Mouse (Mus musculus) forebrain, embryonic 15.5 days (tissue): Measurements from ENCODE around the gene Boc. TPM values are rescaled to one million over a fixed set of nuclear protein-coding genes. Genes with fewer than 3 reads are reported as not detected.

Experiments
- ATAC-seq: fragments of 200-750 bp; cut with Nextera tagmentation; replicated peaks from 2 replicates; pipeline ENCODE4 v1.8.0; 2017; ENCODE audit warnings: mild to moderate bottlenecking, moderate TSS enrichment, moderate library complexity
- H3K27ac ChIP-seq: fragments of 300-500 bp; sonication (generic); replicated peaks from 2 replicates; pipeline ENCODE4 v1.5.1; 2015; ENCODE audit warnings: mild to moderate bottlenecking, inconsistent platforms
- H3K27me3 ChIP-seq: fragments of 300-500 bp; sonication (generic); 2 replicates; pipeline ENCODE4 v1.6.1; 2015; ENCODE audit warnings: inconsistent platforms
- H3K36me3 ChIP-seq: fragments of 300-500 bp; sonication (generic); 2 replicates; pipeline ENCODE4 v1.6.1; 2015; ENCODE audit warnings: mild to moderate bottlenecking, inconsistent platforms
- H3K4me1 ChIP-seq: fragments of 300-500 bp; sonication (generic); 2 replicates; pipeline ENCODE4 v1.6.1; 2015; ENCODE audit warnings: inconsistent platforms
- H3K4me2 ChIP-seq: fragments of 300-500 bp; sonication (generic); replicated peaks from 2 replicates; pipeline ENCODE4 v1.6.1; 2015; ENCODE audit warnings: mild to moderate bottlenecking, inconsistent platforms
- H3K4me3 ChIP-seq: fragments of 300-500 bp; sonication (generic); 2 replicates; pipeline ENCODE4 v1.5.1; 2015; ENCODE audit warnings: mild to moderate bottlenecking, inconsistent platforms
- H3K9ac ChIP-seq: fragments of 300-500 bp; sonication (generic); replicated peaks from 2 replicates; pipeline ENCODE4 v1.6.1; 2015; ENCODE audit warnings: mild to moderate bottlenecking, inconsistent platforms
- H3K9me3 ChIP-seq: fragments of 300-500 bp; sonication (generic); 2 replicates; pipeline ENCODE4 v1.6.1; 2016; ENCODE audit warnings: inconsistent platforms
- WGBS: fragments of 180-500 bp; shearing (Covaris S2); methylation state at CpG from one replicate; pipeline ENCODE4 v1.1.7; 2015; ENCODE audit warnings: mixed read lengths; 5-methylcytosine and 5-hydroxymethylcytosine counted together
- polyA plus RNA-seq: library from polyadenylated mRNA; unstranded; fragments of >200 nt; fragmentation: Nextera tagmentation; extraction: Ambion mirVana; gene quantifications from 2 replicates; pipeline ENCODE4 v1.2.1, GENCODE M21; 2015

Boc gene
- polyA plus RNA-seq, 1 experiment from 2014 or later: 15.3 TPM

GRCm38 (mm10) chr16:44538401-44539395 lies 20.0 kb downstream of the Boc start:
- WGBS: 43% methylated on average over 16 of the region's 16 CpGs
- Histone ChIP-seq H3K4me2 (peak overlapping the region; percentile 7; the same call in 1 of the 2 replicates), H3K4me1 (peaks cover 87% of the 10 kb centered on the region)

GRCm38 (mm10) chr16:44534122-44534521 lies 24.6 kb downstream of the Boc start:
- Histone ChIP-seq H3K9me3 (no peaks in the 10 kb centered on the region), H3K27ac (peak overlapping the region; percentile 95; the same call in 1 of the 2 replicates), H3K4me2 (no peak overlapping the region), H3K36me3 (no peaks in the 10 kb centered on the region), H3K4me1 (peaks cover 88% of the 10 kb centered on the region), H3K27me3 (no peaks in the 10 kb centered on the region), H3K9ac (no peak overlapping the region), H3K4me3 (no peak overlapping the region)
- 54% methylated on average over 7 of the region's 7 CpGs for WGBS
- no peak for ATAC-seq

More at GRCm38 (mm10) chr16:44538401-44539395, 20.0 kb downstream of the Boc start:
- no peaks in the 10 kb centered on the region for H3K27me3 ChIP-seq
- H3K27ac ChIP-seq: peak overlapping the region; percentile 68
- peak; percentile 84 for ATAC-seq
- no peaks in the 10 kb centered on the region for H3K36me3 ChIP-seq
- 0 out of 2 replicates have a peak overlapping the region, but pooled peaks have one; percentile 19 for H3K9ac ChIP-seq
- no peaks in the 10 kb centered on the region for H3K9me3 ChIP-seq
- no peak overlapping the region for H3K4me3 ChIP-seq

- Histone ChIP-seq H3K36me3 (no peaks in the 10 kb centered on the region), H3K9me3 (no peaks in the 10 kb centered on the region), H3K4me1 (peaks cover 87% of the 10 kb centered on the region), H3K9ac (no peak overlapping the region), H3K4me3 (no peak overlapping the region), H3K27ac (peak overlapping the region; percentile 95), H3K27me3 (no peaks in the 10 kb centered on the region), H3K4me2 (peak overlapping the region; percentile 30; the same call in 1 of the 2 replicates)
- ATAC-seq: no peak
- 35% methylated on average over 8 of the region's 8 CpGs for WGBS
Measured at GRCm38 (mm10) chr16:44533522-44533921, 25.2 kb downstream of the Boc start.

DNA sequence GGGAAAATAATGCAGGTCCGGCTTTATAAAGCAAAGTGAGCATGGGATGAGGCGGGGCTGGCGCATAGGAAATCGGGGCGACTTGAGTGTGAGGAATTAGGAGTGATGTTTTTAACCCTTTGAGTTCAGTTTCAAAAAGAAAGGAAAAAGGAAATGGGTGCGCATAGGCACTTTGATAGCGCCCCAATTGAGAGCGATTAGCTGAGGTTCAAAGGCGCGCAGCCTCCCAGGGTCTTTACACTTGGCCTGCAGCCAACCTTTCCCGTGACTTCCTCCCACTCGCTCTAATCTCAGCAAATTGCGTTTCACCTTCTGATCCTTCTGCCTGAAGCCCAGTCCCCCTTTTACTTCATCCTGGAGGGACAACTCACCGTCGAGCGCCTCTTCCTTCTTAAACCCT lies 25.8 kb downstream of the Boc start:
- Histone ChIP-seq H3K4me2 (peak overlapping the region; percentile 30), H3K27ac (peak overlapping the region; percentile 95), H3K9me3 (no peaks in the 10 kb centered on the region), H3K27me3 (no peaks in the 10 kb centered on the region), H3K9ac (0 out of 2 replicates have a peak overlapping the region, but pooled peaks have one; percentile 4), H3K4me1 (peaks cover 82% of the 10 kb centered on the region), H3K36me3 (no peaks in the 10 kb centered on the region), H3K4me3 (no peak overlapping the region; the same call in 1 of the 2 replicates)
- ATAC-seq: no peak
- WGBS: 25% methylated on average over 16 of the region's 16 CpGs

DNA sequence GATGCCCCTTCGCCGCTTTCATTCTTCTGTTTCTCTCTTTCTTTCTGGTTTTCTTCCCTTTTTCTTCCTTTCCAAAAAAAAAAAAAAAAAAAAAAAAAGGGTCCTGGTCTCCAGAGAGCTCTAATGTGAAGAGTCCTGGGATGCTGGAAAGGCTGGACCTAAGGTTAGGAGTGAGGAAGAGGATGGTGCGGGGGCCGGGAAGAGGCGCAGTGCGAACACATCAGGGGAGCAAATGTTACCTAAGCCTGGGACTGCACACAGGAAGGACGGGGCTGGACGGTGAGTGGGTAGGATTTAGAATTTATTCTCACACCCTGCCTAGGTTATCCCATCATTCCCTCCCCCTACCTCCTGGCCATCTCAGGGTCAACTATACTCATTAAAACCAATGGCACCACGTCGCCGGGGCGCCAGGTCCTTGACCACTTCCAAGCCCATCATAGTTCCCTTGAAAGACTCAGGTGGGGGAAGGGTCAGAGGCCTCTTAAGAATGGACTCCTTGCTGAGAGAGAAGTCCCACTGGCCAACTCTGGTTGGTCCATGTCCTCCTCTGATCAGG lies 27.4 kb downstream of the Boc start:
- peaks cover 85% of the 10 kb centered on the region for H3K4me1 ChIP-seq

DNA sequence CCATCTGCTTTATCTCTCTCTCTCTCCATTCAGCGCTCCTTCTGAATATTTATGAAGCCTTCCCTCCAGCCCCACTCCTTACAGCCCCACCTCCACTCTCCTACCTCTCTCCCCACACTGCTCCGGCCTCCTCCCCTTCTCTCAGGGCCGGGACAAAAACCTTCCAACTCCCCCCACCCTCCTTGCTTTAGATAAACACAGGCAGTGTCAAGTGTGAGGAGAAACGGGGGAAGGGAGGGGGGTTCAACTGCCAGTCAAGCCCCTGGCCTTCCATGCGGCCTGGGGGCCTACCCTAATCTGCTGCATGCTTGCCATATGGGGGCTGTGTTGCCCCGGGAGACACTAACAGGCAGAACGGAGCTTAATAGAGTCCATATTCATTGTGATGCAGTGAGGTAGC lies 27.9 kb downstream of the Boc start:
- H3K27me3 ChIP-seq: no peaks in the 10 kb centered on the region
- peak overlapping the region; percentile 28 for H3K4me3 ChIP-seq
- no peaks in the 10 kb centered on the region for H3K36me3 ChIP-seq
- peak; percentile 93 for ATAC-seq
- no peaks in the 10 kb centered on the region for H3K9me3 ChIP-seq
- peaks cover 85% of the 10 kb centered on the region for H3K4me1 ChIP-seq
- 1% methylated on average over 7 of the region's 7 CpGs for WGBS
- peak overlapping the region; percentile 95 for H3K27ac ChIP-seq
- H3K9ac ChIP-seq: peak overlapping the region; percentile 38
- peak overlapping the region; percentile 47 for H3K4me2 ChIP-seq

More for the DNA sequence above, 27.4 kb downstream of the Boc start:
- peak overlapping the region; percentile 38 for H3K9ac ChIP-seq
- no peaks in the 10 kb centered on the region for H3K27me3 ChIP-seq
- peak overlapping the region; percentile 28 for H3K4me3 ChIP-seq
- no peaks in the 10 kb centered on the region for H3K36me3 ChIP-seq
- WGBS: 3% methylated on average over 12 of the region's 12 CpGs
- H3K9me3 ChIP-seq: no peaks in the 10 kb centered on the region
- peak overlapping the region; percentile 47 for H3K4me2 ChIP-seq
- peak overlapping the region; percentile 95 for H3K27ac ChIP-seq
- peak; percentile 38 for ATAC-seq

GRCm38 (mm10) chr16:44530191-44530590 lies 28.5 kb downstream of the Boc start:
- 3% methylated on average over 9 of the region's 9 CpGs for WGBS
- H3K27ac ChIP-seq: peak overlapping the region; percentile 95
- H3K36me3 ChIP-seq: no peaks in the 10 kb centered on the region
- no peaks in the 10 kb centered on the region for H3K9me3 ChIP-seq
- H3K4me3 ChIP-seq: peak overlapping the region; percentile 28
- H3K4me1 ChIP-seq: peaks cover 81% of the 10 kb centered on the region
- peak overlapping the region; percentile 26 for H3K9ac ChIP-seq
- no peaks in the 10 kb centered on the region for H3K27me3 ChIP-seq
- H3K4me2 ChIP-seq: peak overlapping the region; percentile 47
- peak; percentile 12; the same call in 1 of the 2 replicates for ATAC-seq

GRCm38 (mm10) chr16:44529691-44530090 lies 29.0 kb downstream of the Boc start:
- Histone ChIP-seq H3K9ac (no peak overlapping the region), H3K27me3 (no peaks in the 10 kb centered on the region), H3K4me2 (peak overlapping the region; percentile 47; the same call in 1 of the 2 replicates), H3K4me3 (no peak overlapping the region), H3K9me3 (no peaks in the 10 kb centered on the region), H3K27ac (peak overlapping the region; percentile 95), H3K36me3 (no peaks in the 10 kb centered on the region), H3K4me1 (peaks cover 81% of the 10 kb centered on the region)
- WGBS: 7% methylated on average over 8 of the region's 8 CpGs
- no peak for ATAC-seq

GRCm38 (mm10) chr16:44528955-44529354 lies 29.7 kb downstream of the Boc start:
- H3K27me3 ChIP-seq: no peaks in the 10 kb centered on the region
- H3K4me2 ChIP-seq: no peak overlapping the region
- no peak overlapping the region for H3K4me3 ChIP-seq
- 89% methylated on average over 7 of the region's 7 CpGs for WGBS
- H3K9ac ChIP-seq: no peak overlapping the region
- H3K36me3 ChIP-seq: no peaks in the 10 kb centered on the region
- H3K9me3 ChIP-seq: no peaks in the 10 kb centered on the region
- peaks cover 78% of the 10 kb centered on the region for H3K4me1 ChIP-seq
- no peak for ATAC-seq
- H3K27ac ChIP-seq: peak overlapping the region; percentile 95

- no peak for ATAC-seq
- peak overlapping the region; percentile 91 for H3K27ac ChIP-seq
- no peak overlapping the region for H3K4me3 ChIP-seq
- WGBS: 23% methylated on average over 11 of the region's 11 CpGs
- H3K4me2 ChIP-seq: no peak overlapping the region
- H3K27me3 ChIP-seq: no peaks in the 10 kb centered on the region
- H3K36me3 ChIP-seq: no peaks in the 10 kb centered on the region
- no peak overlapping the region for H3K9ac ChIP-seq
- no peaks in the 10 kb centered on the region for H3K9me3 ChIP-seq
- H3K4me1 ChIP-seq: peaks cover 65% of the 10 kb centered on the region
Measured at GRCm38 (mm10) chr16:44527218-44527905, 31.3 kb downstream of the Boc start.

- peak overlapping the region; percentile 30 for H3K4me2 ChIP-seq
- H3K9ac ChIP-seq: peak overlapping the region; percentile 29
- no peaks in the 10 kb centered on the region for H3K27me3 ChIP-seq
- peak overlapping the region; percentile 91 for H3K27ac ChIP-seq
- no peak overlapping the region for H3K4me3 ChIP-seq
- ATAC-seq: no peak
- H3K36me3 ChIP-seq: no peaks in the 10 kb centered on the region
- 2% methylated on average over 12 of the region's 12 CpGs for WGBS
- no peaks in the 10 kb centered on the region for H3K9me3 ChIP-seq
- peaks cover 63% of the 10 kb centered on the region for H3K4me1 ChIP-seq
Measured at GRCm38 (mm10) chr16:44526689-44527088, 32.0 kb downstream of the Boc start.
